Mouse (Mus musculus): ENCODE data around the gene Oaf.

DNA sequence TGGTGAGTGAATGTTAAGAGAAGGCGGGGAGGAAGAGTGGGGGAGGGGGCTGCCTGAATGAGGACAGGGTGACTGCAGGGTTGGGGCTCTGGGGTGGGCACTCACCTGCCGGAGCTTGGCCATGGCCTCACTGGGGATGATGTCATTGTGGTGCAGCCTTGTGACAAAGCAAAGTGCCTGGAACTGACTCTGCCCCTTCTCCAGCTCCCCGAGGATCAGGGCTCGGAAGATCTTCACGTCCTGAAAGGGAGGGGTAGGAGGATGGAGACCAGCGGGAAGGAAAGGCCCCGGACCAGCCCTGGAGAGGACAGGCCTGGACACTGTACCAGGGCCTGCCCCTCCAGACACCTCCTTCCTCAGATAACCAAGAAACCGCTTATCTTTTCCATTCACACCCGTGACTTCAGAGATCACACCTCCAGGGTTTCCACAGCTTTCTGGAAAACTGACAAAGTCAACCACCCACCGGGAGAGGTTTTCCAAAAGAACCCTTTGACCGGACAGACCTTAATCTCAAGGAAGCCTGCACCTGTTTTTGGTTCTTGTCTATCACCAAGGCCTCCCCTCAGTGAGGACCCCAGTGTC is 14.8 kb downstream of the Oaf start:
- TF ChIP-seq MAFK (IDR thresholded peaks at IDR 0.05; ENCODE audit: insufficient read depth, low read depth, low read length) (no peak), ZC3H11A (IDR thresholded peaks at IDR 0.05; ENCODE audit: borderline replicate concordance, low read depth, low read length) (no peak), CHD2 (IDR thresholded peaks at IDR 0.05; ENCODE audit: low read depth, low read length) (no peak), ZNF384 (IDR thresholded peaks at IDR 0.05; ENCODE audit: low read depth, low read length) (no peak)
